Mouse (Mus musculus) macrophage (primary cell): ENCODE data around the gene Cbr1. TPM values are rescaled to one million over a fixed set of nuclear protein-coding genes. Genes with fewer than 3 reads are reported as not detected.

Source experiments
- H3K27ac ChIP-seq: fragments of 350-480 bp; formaldehyde crosslinking; 2 replicates; pipeline ENCODE4 v1.9.0; 2021
- H3K36me3 ChIP-seq: fragments of 350-480 bp; formaldehyde crosslinking; 2 replicates; pipeline ENCODE4 v1.9.0; 2021; ENCODE audit errors: inconsistent target
- H3K4me3 ChIP-seq: fragments of 350-480 bp; formaldehyde crosslinking; 2 replicates; pipeline ENCODE4 v1.9.0; 2021; ENCODE audit errors: inconsistent target
- H3K79me2 ChIP-seq: fragments of 350-480 bp; formaldehyde crosslinking; 2 replicates; pipeline ENCODE4 v1.9.0; 2021; ENCODE audit errors: inconsistent target
- WGBS: methylation state at CpG from one replicate; pipeline ENCODE4 v1.1.7; 2026; ENCODE audit warnings: inconsistent platforms; ENCODE audit not compliant: missing documents; 5-methylcytosine and 5-hydroxymethylcytosine counted together
- polyA plus RNA-seq: library from polyadenylated mRNA; stranded (reverse); fragments of 250-400 nt; gene quantifications from 3 replicates; pipeline ENCODE4 v1.2.4, GENCODE M21; 2018; ENCODE audit warnings: inconsistent platforms
- total RNA-seq, 78 experiments: library from RNA; depleted of rRNA; stranded (reverse); fragments of 250-400 nt; gene quantifications; 1 replicate in 9 of 78; 2 replicates in 24 of 78; 3 replicates in 43 of 78; 4 replicates in 2 of 78; pipeline ENCODE4 v1.2.4; 2018; ENCODE audit warnings: inconsistent platforms in 56 of 78

The Cbr1 gene
- 10 to 100 TPM in 4 of 26 experiments, 1 to 10 TPM in 22; 1.8 to 15.4 (median 3.6) TPM for total RNA-seq (2018; cell fraction: chromatin; rRNA removed)
- total RNA-seq (2018; cell fraction: cytosol; rRNA removed): 10 to 100 TPM; 21.5 to 39.6 (median 29.2) TPM
- 10 to 100 TPM in 10 of 26 experiments, 1 to 10 TPM in 16; 5.2 to 21.9 (median 7.3) TPM for total RNA-seq (2018; cell fraction: nucleus; rRNA removed)
- 30.7 to 39.9 TPM (median 32.2 TPM) in 3 replicates for polyA plus RNA-seq

DNA sequence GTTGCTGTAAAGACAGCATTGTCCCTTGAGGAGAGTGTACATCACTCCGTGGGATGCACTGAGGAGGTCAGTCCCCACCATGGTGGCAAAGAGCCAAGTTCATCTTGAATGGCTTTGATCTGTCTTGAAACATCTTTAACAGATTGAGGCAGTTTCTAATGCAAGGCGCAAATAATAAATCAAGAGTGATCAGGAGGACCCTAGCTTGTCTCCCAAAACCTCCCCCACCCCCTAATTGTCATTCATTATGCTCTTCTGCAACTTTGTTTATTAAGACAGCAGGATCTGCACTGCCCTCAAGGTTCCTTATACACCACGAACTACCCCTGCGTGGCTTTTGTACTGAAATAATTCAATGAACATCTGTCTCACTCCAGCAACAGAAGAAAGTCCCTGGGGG lies at the start of gene Cbr1:
Gene Cbr1 (plus strand): TSS at position 301 of the 400 bp plus-strand sequence.
- H3K79me2 ChIP-seq: no peaks in the 10 kb centered on the region
- 80% methylated on average over 4 of the region's 4 CpGs for WGBS
- H3K36me3 ChIP-seq: no peaks in the 10 kb centered on the region
- no peak within 1 kb of the TSS for H3K27ac ChIP-seq
- no peak within 1 kb of the TSS for H3K4me3 ChIP-seq

DNA sequence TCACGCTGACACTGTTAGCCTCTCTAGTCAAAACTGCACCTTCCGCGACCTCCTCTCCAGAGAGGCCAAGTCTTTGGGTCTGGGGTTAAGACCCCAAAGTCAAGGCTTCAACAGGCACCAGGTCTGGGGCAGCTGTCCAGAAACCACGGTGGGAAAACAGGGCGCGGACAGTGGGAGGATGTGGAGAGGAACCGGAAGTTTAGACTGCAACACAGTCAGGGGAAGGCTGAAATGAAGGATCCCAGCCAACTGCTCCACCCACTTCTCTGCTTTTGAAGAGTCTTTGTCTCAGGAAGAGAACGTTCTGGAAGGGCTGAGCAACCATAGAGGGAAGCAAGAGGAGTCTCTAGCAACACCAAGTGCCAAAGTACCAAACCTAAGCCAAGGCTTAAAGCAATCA lies 48.0 kb upstream of the Cbr1 start:
- 39% methylated on average over 8 of the region's 8 CpGs for WGBS
- Histone ChIP-seq H3K36me3 (no peaks in the 10 kb centered on the region), H3K27ac (no peak overlapping the region), H3K4me3 (no peak overlapping the region), H3K79me2 (no peaks in the 10 kb centered on the region)

DNA sequence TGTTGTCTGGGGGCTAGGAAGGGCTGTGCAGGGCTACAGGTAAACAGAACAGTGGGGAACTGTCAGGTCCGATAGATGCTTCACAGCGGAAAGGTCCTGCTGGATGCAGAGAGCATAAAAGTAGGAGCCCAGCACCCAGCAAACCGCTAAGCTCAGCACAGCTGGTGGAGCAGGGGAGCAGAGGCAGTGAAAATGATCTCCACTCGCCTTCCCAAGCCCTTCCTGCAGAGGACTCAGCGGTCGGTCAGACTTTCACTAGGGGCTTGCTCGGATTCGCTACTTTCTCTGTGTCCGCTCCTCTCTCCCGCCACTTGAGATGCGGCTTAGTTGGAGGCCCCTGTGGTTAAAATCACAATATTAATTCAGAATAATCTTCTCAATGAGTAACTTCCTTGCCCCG lies 47.2 kb upstream of the Cbr1 start:
- WGBS: 65% methylated on average over 11 of the region's 12 CpGs
- no peaks in the 10 kb centered on the region for H3K79me2 ChIP-seq
- no peaks in the 10 kb centered on the region for H3K36me3 ChIP-seq
- H3K27ac ChIP-seq: no peak overlapping the region
- H3K4me3 ChIP-seq: no peak overlapping the region

DNA sequence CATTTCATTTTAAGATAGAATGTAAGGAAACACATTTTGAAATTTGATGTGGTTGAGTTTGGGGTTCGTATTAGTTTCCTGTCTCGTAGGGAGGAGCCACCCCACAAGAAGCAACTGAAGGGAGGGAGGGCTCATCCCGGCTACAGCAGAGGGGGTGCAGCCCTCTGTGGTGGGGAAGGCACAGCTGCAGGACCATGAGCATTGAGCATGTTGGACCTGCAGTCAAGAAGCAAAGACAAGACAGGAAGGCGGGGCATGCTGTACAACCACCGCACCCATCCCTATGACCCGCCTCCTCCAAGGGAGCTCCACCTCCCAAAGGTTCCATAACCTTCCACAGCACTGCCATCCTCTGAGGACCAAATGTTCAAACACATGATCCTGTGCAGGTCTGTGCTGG lies 33.3 kb upstream of the Cbr1 start:
- WGBS: 42% methylated on average over 6 of the region's 6 CpGs
- Histone ChIP-seq H3K27ac (no peak overlapping the region), H3K36me3 (no peaks in the 10 kb centered on the region), H3K79me2 (no peaks in the 10 kb centered on the region), H3K4me3 (no peak overlapping the region)

DNA sequence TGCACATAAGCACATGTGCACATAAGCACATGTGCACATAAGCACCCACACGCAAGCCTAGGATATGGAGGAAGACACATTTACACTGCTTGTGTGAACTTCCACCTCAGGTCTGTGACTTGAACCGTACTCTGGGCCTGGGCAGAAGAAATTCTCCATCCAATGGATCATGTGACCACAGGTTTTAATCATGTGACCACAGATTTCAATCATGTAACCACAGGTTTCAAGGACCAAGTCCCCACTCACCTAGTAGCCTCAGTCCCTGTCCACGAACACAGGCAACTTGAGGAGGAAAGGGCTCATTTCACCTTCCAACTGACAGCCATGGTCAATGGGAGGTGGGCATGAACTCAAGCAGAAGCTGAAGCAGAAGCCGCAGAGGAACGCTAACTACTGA lies 32.2 kb upstream of the Cbr1 start:
- no peak overlapping the region for H3K4me3 ChIP-seq
- WGBS: 94% methylated on average over 5 of the region's 5 CpGs
- H3K27ac ChIP-seq: no peak overlapping the region
- no peaks in the 10 kb centered on the region for H3K36me3 ChIP-seq
- no peaks in the 10 kb centered on the region for H3K79me2 ChIP-seq

DNA sequence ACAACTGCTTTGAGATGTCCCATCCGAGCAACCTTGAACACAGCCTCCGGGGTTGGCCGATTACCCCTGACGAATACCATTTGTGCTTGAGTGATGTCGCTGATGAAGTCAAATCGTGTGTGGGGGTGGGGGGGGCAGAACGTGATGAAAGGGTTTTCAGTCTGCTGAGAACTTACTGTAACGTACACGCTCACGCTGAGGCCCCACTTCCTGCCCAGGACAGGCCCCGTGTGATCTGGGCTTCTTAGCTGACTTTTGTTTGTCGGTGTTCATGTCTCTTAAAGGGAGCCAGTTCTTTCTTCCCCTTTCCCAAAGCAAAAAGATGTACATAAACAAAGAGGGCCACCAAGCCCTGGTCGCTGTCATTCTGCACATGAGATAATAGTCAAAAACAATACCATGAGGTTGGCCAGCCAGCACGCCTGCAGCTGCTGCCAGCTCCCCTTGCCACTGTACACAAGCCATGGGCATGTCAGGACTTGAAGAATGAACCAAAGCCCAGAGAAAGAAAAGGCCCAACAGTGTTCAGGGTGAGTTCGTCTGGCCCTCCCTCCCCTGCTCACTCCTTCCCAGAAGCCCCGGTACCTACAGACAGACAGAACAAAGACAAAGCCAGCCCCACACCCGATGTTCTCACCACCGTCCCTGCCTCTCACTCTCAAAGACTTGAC lies 31.0 kb upstream of the Cbr1 start:
- Histone ChIP-seq H3K36me3 (no peaks in the 10 kb centered on the region), H3K79me2 (no peaks in the 10 kb centered on the region), H3K4me3 (no peak overlapping the region), H3K27ac (no peak overlapping the region)
- 50% methylated on average over 18 of the region's 18 CpGs for WGBS

DNA sequence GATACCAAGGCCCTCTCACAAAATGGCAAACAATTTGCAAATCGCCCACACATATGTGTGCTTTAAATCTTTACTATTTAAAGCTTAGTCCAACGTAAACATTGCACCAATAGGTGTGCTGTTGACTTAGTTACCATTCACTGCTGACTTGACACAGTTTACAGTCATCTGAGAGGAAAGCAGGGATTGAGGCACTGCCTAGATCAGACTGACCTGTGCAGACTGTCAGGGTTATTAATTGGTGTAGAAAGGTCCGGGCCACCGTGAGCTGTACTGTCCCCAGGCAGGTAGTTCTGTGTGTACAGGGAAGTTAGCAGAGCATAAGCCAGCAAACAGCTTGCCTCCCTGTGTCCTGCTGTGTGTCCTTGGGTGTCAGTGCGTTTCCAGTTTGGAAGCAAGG lies 30.1 kb upstream of the Cbr1 start:
- H3K79me2 ChIP-seq: no peaks in the 10 kb centered on the region
- no peak overlapping the region for H3K27ac ChIP-seq
- no peak overlapping the region for H3K4me3 ChIP-seq
- H3K36me3 ChIP-seq: no peaks in the 10 kb centered on the region
- WGBS: 89% methylated on average over 5 of the region's 5 CpGs

DNA sequence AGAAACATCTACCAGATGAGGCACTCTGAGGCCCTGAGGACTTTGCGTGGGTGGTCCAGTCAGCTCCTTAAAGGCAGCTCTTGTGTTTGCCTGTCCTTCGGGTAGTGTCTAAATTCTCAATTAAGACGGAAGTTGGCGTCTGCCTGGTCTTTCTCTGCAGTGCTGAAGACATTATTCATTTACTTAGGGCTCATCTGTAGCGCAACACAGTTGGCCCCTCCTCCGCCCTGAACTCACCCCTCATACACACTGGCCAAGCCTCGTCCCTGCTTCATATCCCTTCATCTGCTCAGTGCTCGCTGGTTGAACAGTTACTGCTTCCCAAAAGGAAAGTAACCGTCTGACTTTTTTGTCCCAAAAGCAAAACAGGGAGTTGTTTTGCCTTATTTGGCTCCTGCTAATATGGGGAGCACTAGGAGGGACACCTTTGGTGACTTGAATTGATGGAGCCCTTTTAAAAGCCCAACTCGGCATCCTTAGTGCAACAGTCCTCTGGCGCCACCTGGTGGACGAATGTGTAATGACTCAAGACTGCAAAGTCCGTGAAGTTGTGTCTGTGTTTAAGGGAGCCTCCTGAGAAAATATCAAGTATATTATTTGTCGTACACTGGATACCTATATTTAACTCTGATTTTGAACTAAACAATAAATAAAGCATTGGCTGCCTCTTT lies 29.1 kb upstream of the Cbr1 start:
- no peak overlapping the region for H3K4me3 ChIP-seq
- H3K36me3 ChIP-seq: no peaks in the 10 kb centered on the region
- no peak overlapping the region for H3K27ac ChIP-seq
- WGBS: 50% methylated on average over 14 of the region's 14 CpGs
- no peaks in the 10 kb centered on the region for H3K79me2 ChIP-seq

DNA sequence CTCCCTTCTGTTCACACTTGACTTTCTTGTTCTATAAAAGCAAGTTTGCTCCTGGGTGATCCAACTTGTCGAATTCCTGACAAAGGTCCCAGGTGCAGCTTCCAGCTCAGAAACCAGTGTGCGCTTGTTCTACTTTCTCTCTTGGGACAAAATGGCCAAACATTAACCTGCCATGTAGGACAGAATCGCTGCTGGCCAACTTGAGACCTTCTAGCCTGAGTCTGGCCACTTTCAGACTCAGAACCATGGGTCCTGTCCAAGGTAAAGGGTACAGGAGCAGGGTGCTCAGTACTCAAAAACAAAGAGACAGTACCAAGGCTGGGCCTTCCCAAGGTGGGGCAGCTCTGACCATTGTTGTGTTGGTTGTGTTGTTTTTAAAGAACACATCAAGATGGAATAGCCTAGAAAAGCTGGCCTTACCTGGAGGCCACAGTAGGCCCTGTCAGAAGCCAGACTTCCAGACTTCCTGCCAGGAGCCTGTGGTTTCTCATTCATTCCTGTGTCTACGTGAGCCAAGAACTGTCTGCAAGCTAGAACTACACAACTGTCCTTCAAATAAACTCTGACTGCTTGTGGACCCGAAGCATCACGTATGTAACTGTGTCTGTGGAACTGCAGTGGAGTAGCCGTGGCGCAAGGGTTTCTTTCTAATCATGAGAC lies 27.2 kb upstream of the Cbr1 start:
- no peaks in the 10 kb centered on the region for H3K79me2 ChIP-seq
- H3K4me3 ChIP-seq: no peak overlapping the region
- WGBS: 94% methylated on average over 8 of the region's 8 CpGs
- no peaks in the 10 kb centered on the region for H3K36me3 ChIP-seq
- no peak overlapping the region for H3K27ac ChIP-seq

DNA sequence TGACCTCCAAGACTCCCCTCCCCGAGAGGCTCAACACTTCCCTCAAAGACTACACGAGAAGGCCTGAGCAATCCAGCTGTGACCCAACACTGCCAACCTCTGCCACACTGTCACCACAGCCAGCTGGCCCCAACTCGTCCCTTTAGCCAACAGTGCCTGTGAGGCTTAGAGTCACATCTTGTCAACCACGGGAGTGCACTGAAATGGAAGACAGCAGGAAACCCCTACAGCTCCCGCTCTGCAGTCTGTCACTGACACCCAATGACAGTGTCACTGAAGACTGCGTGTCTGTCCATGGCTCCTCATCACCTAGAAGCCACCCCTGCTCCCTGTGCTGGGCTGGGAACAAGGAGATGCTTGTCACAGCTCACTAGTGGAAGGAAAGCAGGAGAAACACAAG lies 24.5 kb upstream of the Cbr1 start:
- WGBS: 62% methylated on average over 6 of the region's 6 CpGs
- Histone ChIP-seq H3K36me3 (no peaks in the 10 kb centered on the region), H3K27ac (no peak overlapping the region), H3K79me2 (no peaks in the 10 kb centered on the region), H3K4me3 (no peak overlapping the region)

DNA sequence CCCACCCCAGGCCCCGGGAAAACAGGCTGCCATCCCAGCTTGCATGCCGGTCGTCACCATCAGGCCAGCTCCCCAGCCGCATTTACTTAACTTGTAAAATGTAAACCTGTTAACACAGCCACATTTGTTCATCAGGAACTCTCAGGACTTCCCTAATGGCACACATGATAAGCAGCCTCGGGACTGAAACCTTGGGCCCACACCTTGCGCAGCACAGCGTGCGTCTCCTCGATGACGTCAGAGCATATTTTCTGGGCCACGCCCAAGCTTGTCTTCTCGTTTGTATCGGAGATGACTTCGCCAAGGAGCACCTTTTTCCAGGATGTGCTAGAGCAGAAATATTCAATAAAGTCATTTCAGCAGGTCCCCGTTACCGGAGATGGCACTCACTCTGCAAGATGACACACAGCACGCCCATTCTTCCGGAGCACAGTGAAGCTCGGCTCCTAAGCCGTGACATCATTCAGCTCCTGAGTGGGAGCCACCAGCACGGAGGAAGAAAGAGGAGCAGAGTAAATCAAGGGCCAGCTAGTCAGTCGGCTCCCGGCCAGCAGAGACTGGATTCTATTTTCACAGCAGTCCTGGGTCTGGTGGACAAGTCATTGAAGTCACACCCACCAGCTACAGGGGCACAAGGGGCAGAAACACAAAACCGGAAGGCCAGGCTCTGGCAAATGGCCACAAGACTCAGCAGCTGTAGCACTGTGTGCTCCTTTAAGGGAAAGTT lies 20.5 kb upstream of the Cbr1 start:
- WGBS: 74% methylated on average over 24 of the region's 24 CpGs
- Histone ChIP-seq H3K79me2 (no peaks in the 10 kb centered on the region), H3K4me3 (peak overlapping the region; percentile 0; the same call in 1 of the 2 replicates), H3K36me3 (no peaks in the 10 kb centered on the region), H3K27ac (peak overlapping the region; percentile 29; the same call in 1 of the 2 replicates)

DNA sequence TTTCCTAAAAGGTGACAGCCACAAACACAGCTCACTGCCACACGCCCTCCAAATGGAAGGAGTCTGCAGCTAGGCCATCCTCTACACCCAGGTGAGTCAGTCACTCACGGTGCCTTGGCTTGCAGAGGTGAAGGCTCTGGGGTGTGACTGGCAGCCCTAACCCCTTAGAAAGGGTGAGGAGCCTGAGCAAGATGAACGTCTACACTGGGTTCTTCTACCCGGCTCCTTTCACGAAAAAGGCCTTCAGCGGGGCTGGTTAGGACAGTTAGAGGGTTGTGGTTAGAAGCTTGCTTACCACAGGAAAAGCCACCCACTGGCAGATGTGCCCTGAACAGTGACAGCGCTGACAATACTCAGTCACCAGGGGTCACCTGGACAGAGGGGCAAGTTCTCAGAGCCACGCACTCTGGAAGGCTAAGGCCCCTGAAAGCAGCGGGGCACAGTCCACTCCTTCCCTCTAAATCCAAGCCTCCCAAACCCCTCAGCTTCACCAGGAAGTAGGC lies 19.9 kb upstream of the Cbr1 start:
- H3K36me3 ChIP-seq: no peaks in the 10 kb centered on the region
- no peaks in the 10 kb centered on the region for H3K79me2 ChIP-seq
- WGBS: 32% methylated on average over 9 of the region's 9 CpGs
- peak overlapping the region; percentile 0; the same call in 1 of the 2 replicates for H3K4me3 ChIP-seq
- H3K27ac ChIP-seq: peak overlapping the region; percentile 29; the same call in 1 of the 2 replicates

DNA sequence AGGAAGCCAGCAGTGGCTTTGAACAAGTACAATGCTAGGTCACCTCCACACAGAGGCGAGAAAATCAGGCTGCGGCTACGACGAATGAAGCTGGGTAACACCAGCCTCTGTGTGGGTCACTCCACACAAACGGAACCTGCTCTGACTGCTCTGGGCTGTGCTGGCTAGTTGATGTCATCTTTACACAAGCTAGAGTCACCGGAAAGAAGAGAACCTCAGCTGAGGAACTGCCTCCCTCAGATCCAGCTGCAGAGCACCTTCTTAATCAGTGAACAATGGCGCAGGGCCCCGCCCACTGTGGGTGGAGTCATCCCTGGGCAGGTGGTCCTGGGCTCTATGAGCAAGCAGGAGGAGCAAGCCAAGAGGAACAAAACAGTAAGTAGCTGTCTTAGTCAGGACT lies 19.3 kb upstream of the Cbr1 start:
- 48% methylated on average over 8 of the region's 8 CpGs for WGBS
- H3K4me3 ChIP-seq: peak overlapping the region; percentile 0; the same call in 1 of the 2 replicates
- H3K36me3 ChIP-seq: no peaks in the 10 kb centered on the region
- H3K27ac ChIP-seq: peak overlapping the region; percentile 29; the same call in 1 of the 2 replicates
- no peaks in the 10 kb centered on the region for H3K79me2 ChIP-seq

DNA sequence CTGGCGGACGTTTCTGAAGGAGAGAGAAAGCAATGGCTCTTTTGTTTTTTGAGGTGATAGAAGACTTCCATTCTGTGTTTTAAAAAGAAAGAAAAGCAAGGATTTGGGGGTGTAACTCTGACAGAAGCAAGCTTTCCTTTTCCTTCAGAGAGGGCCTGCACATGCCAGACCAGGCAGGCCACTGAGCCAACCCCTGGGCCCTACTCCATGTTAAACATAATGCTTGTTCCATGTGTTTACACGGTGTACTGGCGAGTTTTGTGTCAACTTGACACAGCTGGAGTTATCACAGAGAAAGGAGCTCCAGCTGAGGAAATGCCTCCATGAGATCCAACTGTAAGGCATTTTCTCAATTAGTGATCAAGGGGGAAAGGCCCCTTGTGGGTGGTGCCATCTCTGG lies 17.4 kb upstream of the Cbr1 start:
- Histone ChIP-seq H3K27ac (no peak overlapping the region), H3K4me3 (no peak overlapping the region)
- WGBS: 87% methylated on average over 4 of the region's 4 CpGs

More for the DNA sequence above, 17.4 kb upstream of the Cbr1 start:
- Histone ChIP-seq H3K79me2 (no peaks in the 10 kb centered on the region), H3K36me3 (no peaks in the 10 kb centered on the region)
